Mouse (Mus musculus) left cerebral cortex, adult 8-10 months (tissue): ENCODE results near the gene Vmn2r60. TPM values are rescaled to one million over a fixed set of nuclear protein-coding genes. Genes with fewer than 3 reads are reported as not detected.
"Not testable (repeated sequence)": the region's sequence is repeated elsewhere in the genome, so short reads cannot be mapped to it uniquely, and the experiment has no call there.

Source experiments
- DNase-seq, 2 experiments: peaks; one replicate each; pipeline ENCODE4 v3.0.0; 2022; ENCODE audit warnings: low spot score in 2 of 2
- total RNA-seq, 4 experiments: library from RNA; stranded (reverse); gene quantifications; 2 replicates each; pipeline ENCODE4 v1.2.4; 2022

Vmn2r60 gene
- total RNA-seq = under 1 TPM; 0.02 to 0.11 (median 0.07) TPM

GRCm38 (mm10) chr7:42107470-42107869 is at the start of gene Vmn2r60:
Vmn2r60 (plus strand) TSS chr7:42107770.
- no peak for DNase-seq

GRCm38 (mm10) chr7:42058923-42059322 is 48.6 kb upstream of the Vmn2r60 start, which contains the start of gene Vmn2r59:
Vmn2r59 (minus strand) TSS chr7:42059023.
- no peak for DNase-seq

- not testable (repeated sequence) for DNase-seq
Observed at GRCm38 (mm10) chr7:42107061-42107460, 509 bp upstream of the Vmn2r60 start.

Other genes starting within 250 kb of the Vmn2r60 start
- gene Vmn2r58, start 235.1 kb upstream of the Vmn2r60 start, total RNA-seq = not detected
- not detected for gene Vmn2r59, start 48.7 kb upstream of the Vmn2r60 start, total RNA-seq
- gene Vmn2r61, start 152.3 kb downstream of the Vmn2r60 start, total RNA-seq = not detected